Mouse (Mus musculus): ENCODE data around the gene Afg1l. TPM values are rescaled to one million over a fixed set of nuclear protein-coding genes. Genes with fewer than 3 reads are reported as not detected.

Afg1l gene
- total and polyA plus RNA-seq, 3 experiments: 3.7 to 9.2 (median 8.4) TPM

GRCm38 (mm10) chr10:42449672-42450071 lies 28.7 kb downstream of the Afg1l start:
- Histone ChIP-seq H3K36me3 (replicated peaks) (peaks cover 50% of the 10 kb centered on the region), H3K27me3 (ENCODE audit: insufficient read depth, low read length) (no peaks in the 10 kb centered on the region), H3K9me3 (replicated peaks) (no peaks in the 10 kb centered on the region), H3K4me3 (ENCODE audit: low read depth, low read length) (no peak overlapping the region), H3K4me1 (ENCODE audit: insufficient read depth, low read depth, low read length) (peaks cover 10% of the 10 kb centered on the region; the same call in 1 of the 2 replicates)
- no peak for ATAC-seq (ENCODE audit: extremely low read depth, insufficient number of reproducible peaks, low FRiP score, poor library complexity, severe bottlenecking)
- DNase-seq (ENCODE audit: low spot score): no peak
- TF ChIP-seq CTCF (IDR thresholded peaks at IDR 0.05; ENCODE audit: low read depth, low read length) (no peak), TAL1 (conservative IDR thresholded peaks at IDR 0.05; ENCODE audit: low read depth, low read length) (no peak), POLR2AphosphoS5 (IDR thresholded peaks at IDR 0.05; ENCODE audit: insufficient replicate concordance, low read depth, low read length) (no peak), GATA1 (IDR thresholded peaks at IDR 0.05; ENCODE audit: borderline replicate concordance, low read length) (no peak)

- Histone ChIP-seq H3K36me3 (replicated peaks) (peaks cover 43% of the 10 kb centered on the region), H3K4me1 (ENCODE audit: insufficient read depth, low read depth, low read length) (peaks cover 10% of the 10 kb centered on the region; the same call in 1 of the 2 replicates), H3K27me3 (ENCODE audit: insufficient read depth, low read length) (no peaks in the 10 kb centered on the region), H3K9me3 (replicated peaks) (no peaks in the 10 kb centered on the region), H3K4me3 (ENCODE audit: low read depth, low read length) (no peak overlapping the region)
- DNase-seq (ENCODE audit: low spot score): no peak
- no peak for TF ChIP-seq GATA1 (IDR thresholded peaks at IDR 0.05; ENCODE audit: borderline replicate concordance, low read length)
- TF ChIP-seq POLR2AphosphoS5 (IDR thresholded peaks at IDR 0.05; ENCODE audit: insufficient replicate concordance, low read depth, low read length): no peak
- ATAC-seq (ENCODE audit: extremely low read depth, insufficient number of reproducible peaks, low FRiP score, poor library complexity, severe bottlenecking): no peak
Observed at GRCm38 (mm10) chr10:42448371-42448770, 30.0 kb downstream of the Afg1l start.

- peaks cover 10% of the 10 kb centered on the region; the same call in 1 of the 2 replicates for H3K4me1 ChIP-seq (ENCODE audit: insufficient read depth, low read depth, low read length)
- no peaks in the 10 kb centered on the region for H3K9me3 ChIP-seq (replicated peaks)
- TF ChIP-seq GATA2 (IDR thresholded peaks at IDR 0.05; ENCODE audit: borderline replicate concordance, low read depth, low read length) (no peak), GATA1 (IDR thresholded peaks at IDR 0.05; ENCODE audit: borderline replicate concordance, low read length) (no peak), CTCF (IDR thresholded peaks at IDR 0.05; ENCODE audit: low read depth, low read length) (no peak), POLR2AphosphoS5 (IDR thresholded peaks at IDR 0.05; ENCODE audit: insufficient replicate concordance, low read depth, low read length) (no peak), TAL1 (conservative IDR thresholded peaks at IDR 0.05; ENCODE audit: low read depth, low read length) (no peak)
- H3K36me3 ChIP-seq (replicated peaks): peaks cover 31% of the 10 kb centered on the region
- H3K4me3 ChIP-seq (ENCODE audit: low read depth, low read length): no peak overlapping the region
- no peaks in the 10 kb centered on the region for H3K27me3 ChIP-seq (ENCODE audit: insufficient read depth, low read length)
- DNase-seq (ENCODE audit: low spot score) (no peak), ATAC-seq (ENCODE audit: extremely low read depth, insufficient number of reproducible peaks, low FRiP score, poor library complexity, severe bottlenecking) (no peak)
Observed at GRCm38 (mm10) chr10:42446145-42446544, 32.2 kb downstream of the Afg1l start.

- H3K27me3 ChIP-seq (ENCODE audit: insufficient read depth, low read length): no peaks in the 10 kb centered on the region
- ATAC-seq (ENCODE audit: extremely low read depth, insufficient number of reproducible peaks, low FRiP score, poor library complexity, severe bottlenecking) (no peak), DNase-seq (ENCODE audit: low spot score) (no peak)
- peaks cover 40% of the 10 kb centered on the region for H3K36me3 ChIP-seq (replicated peaks)
- peaks cover 5% of the 10 kb centered on the region for H3K9me3 ChIP-seq (replicated peaks)
- no peak overlapping the region for H3K4me3 ChIP-seq (ENCODE audit: low read depth, low read length)
- H3K4me1 ChIP-seq (ENCODE audit: insufficient read depth, low read depth, low read length): no peaks in the 10 kb centered on the region
- TF ChIP-seq GATA1 (IDR thresholded peaks at IDR 0.05; ENCODE audit: borderline replicate concordance, low read length): no peak
- no peak for TF ChIP-seq POLR2AphosphoS5 (IDR thresholded peaks at IDR 0.05; ENCODE audit: insufficient replicate concordance, low read depth, low read length)
- no peak for TF ChIP-seq GATA2 (IDR thresholded peaks at IDR 0.05; ENCODE audit: borderline replicate concordance, low read depth, low read length)
- TF ChIP-seq CTCF (IDR thresholded peaks at IDR 0.05; ENCODE audit: low read depth, low read length): no peak
- TF ChIP-seq TAL1 (conservative IDR thresholded peaks at IDR 0.05; ENCODE audit: low read depth, low read length): no peak
Observed at GRCm38 (mm10) chr10:42436842-42437805, 41.2 kb downstream of the Afg1l start.

GRCm38 (mm10) chr10:42417530-42418174 lies 60.7 kb downstream of the Afg1l start:
- Histone ChIP-seq H3K36me3 (replicated peaks) (peaks cover 36% of the 10 kb centered on the region), H3K27me3 (ENCODE audit: insufficient read depth, low read length) (no peaks in the 10 kb centered on the region), H3K4me1 (ENCODE audit: insufficient read depth, low read depth, low read length) (no peaks in the 10 kb centered on the region), H3K9me3 (replicated peaks) (no peaks in the 10 kb centered on the region), H3K4me3 (ENCODE audit: low read depth, low read length) (no peak overlapping the region)
- no peak for ATAC-seq (ENCODE audit: extremely low read depth, insufficient number of reproducible peaks, low FRiP score, poor library complexity, severe bottlenecking)
- DNase-seq (ENCODE audit: low spot score): no peak
- TF ChIP-seq POLR2AphosphoS5 (IDR thresholded peaks at IDR 0.05; ENCODE audit: insufficient replicate concordance, low read depth, low read length) (no peak), GATA1 (IDR thresholded peaks at IDR 0.05; ENCODE audit: borderline replicate concordance, low read length) (no peak), TAL1 (conservative IDR thresholded peaks at IDR 0.05; ENCODE audit: low read depth, low read length) (no peak), GATA2 (IDR thresholded peaks at IDR 0.05; ENCODE audit: borderline replicate concordance, low read depth, low read length) (no peak), CTCF (IDR thresholded peaks at IDR 0.05; ENCODE audit: low read depth, low read length) (no peak)

- ATAC-seq (ENCODE audit: extremely low read depth, insufficient number of reproducible peaks, low FRiP score, poor library complexity, severe bottlenecking): no peak
Observed at GRCm38 (mm10) chr10:42415821-42416470, 62.4 kb downstream of the Afg1l start.

More at GRCm38 (mm10) chr10:42415821-42416470, 62.4 kb downstream of the Afg1l start:
- Histone ChIP-seq H3K4me1 (ENCODE audit: insufficient read depth, low read depth, low read length) (no peaks in the 10 kb centered on the region), H3K36me3 (replicated peaks) (peaks cover 44% of the 10 kb centered on the region), H3K9me3 (replicated peaks) (no peaks in the 10 kb centered on the region), H3K27me3 (ENCODE audit: insufficient read depth, low read length) (no peaks in the 10 kb centered on the region), H3K4me3 (ENCODE audit: low read depth, low read length) (no peak overlapping the region)
- DNase-seq (ENCODE audit: low spot score): no peak
- TF ChIP-seq POLR2AphosphoS5 (IDR thresholded peaks at IDR 0.05; ENCODE audit: insufficient replicate concordance, low read depth, low read length): no peak
- TF ChIP-seq CTCF (IDR thresholded peaks at IDR 0.05; ENCODE audit: low read depth, low read length): no peak
- TF ChIP-seq TAL1 (conservative IDR thresholded peaks at IDR 0.05; ENCODE audit: low read depth, low read length): no peak
- no peak for TF ChIP-seq GATA2 (IDR thresholded peaks at IDR 0.05; ENCODE audit: borderline replicate concordance, low read depth, low read length)
- no peak for TF ChIP-seq GATA1 (IDR thresholded peaks at IDR 0.05; ENCODE audit: borderline replicate concordance, low read length)

Data from G1E (cell line).